Mouse (Mus musculus): ENCODE measurements around the gene Gm30083.

- TF ChIP-seq POLR2A (IDR thresholded peaks at IDR 0.05; ENCODE audit: low read depth, low read length) (no peak), CTCF (IDR thresholded peaks at IDR 0.05; ENCODE audit: extremely low read depth, insufficient read length, insufficient replicate concordance, low read depth, low read length) (no peak)
Measured at GRCm38 (mm10) chr14:33942222-33942621, 72.8 kb downstream of the Gm30083 start.
